Mouse (Mus musculus) frontal cortex, adult (tissue): ENCODE measurements around the gene Ccnb2.
A peak's percentile ranks its signal among the peaks of the same experiment; 100 is the strongest.
"Not testable (repeated sequence)": the region's sequence is repeated elsewhere in the genome, so short reads cannot be mapped to it uniquely, and the experiment has no call there.

ENCODE experiments used
- ATAC-seq: cut with Nextera tagmentation; 2 replicates; pipeline ENCODE4 v1.9.2; 2017; ENCODE audit warnings: mild to moderate bottlenecking, moderate library complexity, mixed read lengths; ENCODE audit not compliant: low TSS enrichment

Ccnb2 gene

GRCm38 (mm10) chr9:70421257-70422056, at the start of gene Ccnb2:
Gene Ccnb2 (minus strand): TSS chr9:70421547.
- peak; percentile 98 for ATAC-seq

- not testable (repeated sequence) for ATAC-seq
These were observed 41.7 kb upstream of the Ccnb2 start for GRCm38 (mm10) chr9:70463091-70463490.

- ATAC-seq, result no peak
These were observed 31.0 kb upstream of the Ccnb2 start for GRCm38 (mm10) chr9:70452371-70452770.

- no peak for ATAC-seq
These were observed 27.7 kb upstream of the Ccnb2 start for GRCm38 (mm10) chr9:70449072-70449471.

- no peak for ATAC-seq
These were observed 18.6 kb upstream of the Ccnb2 start for GRCm38 (mm10) chr9:70439959-70440358.

- no peak for ATAC-seq
These were observed 1.3 kb upstream of the Ccnb2 start for GRCm38 (mm10) chr9:70422661-70423060.

GRCm38 (mm10) chr9:70416412-70416811, 4.9 kb downstream of the Ccnb2 start:
- no peak for ATAC-seq

- ATAC-seq, result no peak
These were observed 8.3 kb downstream of the Ccnb2 start for GRCm38 (mm10) chr9:70413038-70413437.

GRCm38 (mm10) chr9:70410668-70411067, 10.7 kb downstream of the Ccnb2 start:
- no peak for ATAC-seq

GRCm38 (mm10) chr9:70409743-70410142, 11.6 kb downstream of the Ccnb2 start:
- ATAC-seq, result peak; percentile 83

- 0 out of 2 replicates have a peak, but pooled peaks have one; percentile 45 for ATAC-seq
These were observed 12.6 kb downstream of the Ccnb2 start for GRCm38 (mm10) chr9:70408791-70409190.

GRCm38 (mm10) chr9:70406596-70406995, 14.8 kb downstream of the Ccnb2 start:
- no peak for ATAC-seq

GRCm38 (mm10) chr9:70401937-70402539, 19.3 kb downstream of the Ccnb2 start:
- ATAC-seq, result peak; percentile 78

- no peak for ATAC-seq
These were observed 25.3 kb downstream of the Ccnb2 start for GRCm38 (mm10) chr9:70396083-70396482.

GRCm38 (mm10) chr9:70395617-70396016, 25.7 kb downstream of the Ccnb2 start:
- ATAC-seq, result no peak

- peak; percentile 59; the same call in 1 of the 2 replicates for ATAC-seq
These were observed 28.8 kb downstream of the Ccnb2 start for GRCm38 (mm10) chr9:70392563-70392907.

- no peak for ATAC-seq
These were observed 29.4 kb downstream of the Ccnb2 start for GRCm38 (mm10) chr9:70391660-70392562.

GRCm38 (mm10) chr9:70391042-70391441, 30.3 kb downstream of the Ccnb2 start:
- ATAC-seq, result no peak

- no peak for ATAC-seq
These were observed 31.8 kb downstream of the Ccnb2 start for GRCm38 (mm10) chr9:70389548-70389947.

- no peak for ATAC-seq
These were observed 33.8 kb downstream of the Ccnb2 start for GRCm38 (mm10) chr9:70387410-70388119.

GRCm38 (mm10) chr9:70384958-70385728, 36.2 kb downstream of the Ccnb2 start:
- no peak for ATAC-seq
